Mouse (Mus musculus): Measurements from ENCODE around the gene Orai1.

DNA sequence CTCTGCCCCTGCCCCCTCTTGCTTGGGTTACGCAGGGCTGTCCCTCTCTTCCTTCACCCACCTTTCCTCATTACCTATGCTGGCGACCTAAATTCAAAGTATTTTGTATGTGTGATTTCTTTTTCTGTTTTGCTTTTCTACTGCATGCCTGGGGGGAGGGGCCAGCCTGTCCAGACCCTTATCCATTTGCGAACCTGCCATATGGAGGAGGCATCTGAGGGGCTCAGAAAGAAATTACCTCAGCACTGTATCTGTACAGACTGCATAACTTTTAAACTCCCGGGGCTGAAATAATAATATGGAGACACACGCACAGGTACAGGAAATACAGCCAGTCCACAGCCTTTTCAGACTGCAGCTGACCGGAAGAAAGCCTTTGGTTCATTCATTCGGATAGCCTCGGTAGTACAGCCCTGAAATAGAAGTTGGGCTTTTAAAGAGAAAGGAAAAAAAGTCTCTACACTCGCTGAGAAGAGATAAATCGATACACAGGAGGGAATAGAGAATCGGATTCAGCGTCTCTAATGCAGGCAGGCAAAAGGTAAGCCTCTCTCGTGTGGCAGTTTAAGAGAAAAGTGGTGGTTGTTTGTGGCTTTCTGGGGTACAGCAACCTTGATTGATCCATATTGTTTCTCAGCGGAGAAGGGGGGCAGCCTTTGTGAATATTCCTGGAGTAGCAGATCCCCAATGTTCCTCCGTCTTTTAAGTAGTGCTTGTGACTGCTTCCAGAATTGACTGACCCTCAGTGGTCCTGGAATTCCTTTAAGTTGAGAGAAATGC lies 25.1 kb upstream of the Orai1 start, which contains the start of gene Kdm2b:
- TF ChIP-seq CTCF (IDR thresholded peaks at IDR 0.05; ENCODE audit: low read depth) (no peak), EP300 (IDR thresholded peaks at IDR 0.05; ENCODE audit: low read depth) (no peak)
